Mouse (Mus musculus): ENCODE measurements around the gene Spata1. TPM values are rescaled to one million over a fixed set of nuclear protein-coding genes. Genes with fewer than 3 reads are reported as not detected.
A peak's percentile ranks its signal among the peaks of the same experiment; 100 is the strongest.

The Spata1 gene
- polyA plus RNA-seq, 1 experiment from 2014 or later = 4.6 TPM

DNA sequence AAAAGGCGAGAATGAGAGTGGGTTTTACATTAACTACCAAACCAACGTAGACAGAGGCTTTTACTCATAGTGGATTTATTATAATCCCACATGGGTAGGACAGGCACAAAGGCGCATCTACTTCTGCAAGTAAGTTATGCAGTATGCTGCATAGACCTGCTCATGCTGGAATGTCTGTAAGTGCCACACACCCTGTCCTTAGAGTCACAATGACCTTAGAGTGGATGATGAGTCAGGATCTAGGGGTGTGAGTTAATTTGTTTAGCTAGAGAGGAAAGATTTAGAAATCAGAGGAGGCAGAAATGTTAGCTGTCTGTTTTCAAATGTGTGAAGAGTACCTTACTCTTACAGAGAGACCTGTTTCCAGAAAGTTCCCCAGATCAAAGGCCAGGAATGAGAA is 52.0 kb downstream of the Spata1 start:
- ATAC-seq (replicated peaks; ENCODE audit: low FRiP score) (no peak), DNase-seq (ENCODE audit: low spot score) (no peak)
- Histone ChIP-seq H3K27me3 (replicated peaks; ENCODE audit: control insufficient read depth, insufficient read depth, low read length) (no peaks in the 10 kb centered on the region), H3K36me3 (ENCODE audit: control insufficient read depth, insufficient read depth, low read length) (peaks cover 4% of the 10 kb centered on the region; the same call in 1 of the 2 replicates), H3K9me3 (ENCODE audit: control insufficient read depth, low read length) (no peaks in the 10 kb centered on the region), H3K9ac (ENCODE audit: low read depth, low read length) (no peak overlapping the region), H3K27ac (ENCODE audit: low read depth, low read length) (no peak overlapping the region), H3K4me1 (replicated peaks; ENCODE audit: control insufficient read depth, insufficient read depth, low read length) (peaks cover 4% of the 10 kb centered on the region), H3K4me2 (no peak overlapping the region), H3K4me3 (ENCODE audit: low read depth, low read length) (no peak overlapping the region)
- WGBS = 84% methylated on average over 3 of the region's 3 CpGs

DNA sequence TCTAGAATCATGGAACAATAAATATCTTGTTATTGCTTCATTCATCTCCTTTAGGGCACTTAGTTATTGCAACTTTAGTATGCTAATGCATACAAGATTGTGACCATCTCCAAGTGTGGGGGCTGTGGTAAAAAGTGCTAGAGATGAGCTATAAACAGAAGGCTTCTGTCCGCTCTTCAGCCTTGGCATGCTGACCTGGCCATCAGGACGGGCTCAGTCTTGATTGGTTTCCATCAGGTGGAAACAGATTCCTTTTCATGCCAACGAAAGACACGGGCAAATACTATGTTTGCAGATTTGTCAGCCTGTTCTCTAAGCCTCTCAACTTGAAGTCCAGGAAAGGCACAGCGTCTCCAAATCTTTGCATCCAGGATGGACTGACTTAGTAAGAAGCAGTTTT is 52.4 kb downstream of the Spata1 start:
- Histone ChIP-seq H3K9me3 (ENCODE audit: control insufficient read depth, low read length) (no peaks in the 10 kb centered on the region), H3K9ac (ENCODE audit: low read depth, low read length) (no peak overlapping the region), H3K27me3 (replicated peaks; ENCODE audit: control insufficient read depth, insufficient read depth, low read length) (no peaks in the 10 kb centered on the region), H3K4me3 (ENCODE audit: low read depth, low read length) (no peak overlapping the region), H3K27ac (ENCODE audit: low read depth, low read length) (no peak overlapping the region), H3K4me2 (no peak overlapping the region), H3K36me3 (ENCODE audit: control insufficient read depth, insufficient read depth, low read length) (peaks cover 8% of the 10 kb centered on the region), H3K4me1 (replicated peaks; ENCODE audit: control insufficient read depth, insufficient read depth, low read length) (peaks cover 4% of the 10 kb centered on the region)
- DNase-seq (ENCODE audit: low spot score) (no peak), ATAC-seq (replicated peaks; ENCODE audit: low FRiP score) (no peak)
- 94% methylated on average over 5 of the region's 5 CpGs for WGBS

- Histone ChIP-seq H3K36me3 (ENCODE audit: control insufficient read depth, insufficient read depth, low read length) (peaks cover 12% of the 10 kb centered on the region), H3K9me3 (ENCODE audit: control insufficient read depth, low read length) (no peaks in the 10 kb centered on the region), H3K27me3 (replicated peaks; ENCODE audit: control insufficient read depth, insufficient read depth, low read length) (no peaks in the 10 kb centered on the region), H3K4me3 (ENCODE audit: low read depth, low read length) (no peak overlapping the region), H3K27ac (ENCODE audit: low read depth, low read length) (no peak overlapping the region), H3K4me2 (no peak overlapping the region), H3K9ac (ENCODE audit: low read depth, low read length) (no peak overlapping the region), H3K4me1 (replicated peaks; ENCODE audit: control insufficient read depth, insufficient read depth, low read length) (peaks cover 1% of the 10 kb centered on the region; the same call in 1 of the 2 replicates)
- WGBS = 82% methylated on average over 7 of the region's 7 CpGs
- ATAC-seq (replicated peaks; ENCODE audit: low FRiP score) = no peak
- DNase-seq (ENCODE audit: low spot score) = no peak
Observed at GRCm38 (mm10) chr3:146444880-146445279, 54.7 kb downstream of the Spata1 start.

DNA sequence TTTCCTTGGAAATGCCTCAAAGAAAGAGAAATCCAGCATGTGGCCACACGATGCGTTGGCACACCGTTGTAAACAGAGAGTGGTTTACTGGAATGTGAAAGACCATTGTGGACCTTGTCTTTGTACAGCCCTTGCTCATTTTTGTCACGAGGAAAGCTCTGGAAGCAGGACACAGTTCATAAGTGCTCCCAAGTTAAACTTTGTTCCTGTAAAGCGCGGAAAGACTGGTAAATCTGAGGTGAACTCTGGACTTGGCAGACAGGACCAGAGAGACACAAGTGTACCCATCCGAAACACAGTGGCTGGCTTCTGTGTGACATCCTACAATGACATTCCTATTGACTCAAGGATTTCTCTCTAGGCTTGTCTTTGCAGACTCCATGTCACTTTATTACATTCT is 56.2 kb downstream of the Spata1 start:
- Histone ChIP-seq H3K4me3 (ENCODE audit: low read depth, low read length) (no peak overlapping the region), H3K4me2 (no peak overlapping the region), H3K9ac (ENCODE audit: low read depth, low read length) (no peak overlapping the region), H3K27ac (ENCODE audit: low read depth, low read length) (no peak overlapping the region), H3K27me3 (replicated peaks; ENCODE audit: control insufficient read depth, insufficient read depth, low read length) (no peaks in the 10 kb centered on the region), H3K9me3 (ENCODE audit: control insufficient read depth, low read length) (no peaks in the 10 kb centered on the region), H3K4me1 (replicated peaks; ENCODE audit: control insufficient read depth, insufficient read depth, low read length) (no peaks in the 10 kb centered on the region), H3K36me3 (ENCODE audit: control insufficient read depth, insufficient read depth, low read length) (peaks cover 17% of the 10 kb centered on the region)
- 86% methylated on average over 7 of the region's 7 CpGs for WGBS
- DNase-seq (ENCODE audit: low spot score) (no peak), ATAC-seq (replicated peaks; ENCODE audit: low FRiP score) (no peak)

GRCm38 (mm10) chr3:146442936-146443335 is 56.6 kb downstream of the Spata1 start:
- no peak overlapping the region for H3K4me2 ChIP-seq
- H3K4me3 ChIP-seq (ENCODE audit: low read depth, low read length) = no peak overlapping the region
- peaks cover 21% of the 10 kb centered on the region for H3K36me3 ChIP-seq (ENCODE audit: control insufficient read depth, insufficient read depth, low read length)
- WGBS = 91% methylated on average over 8 of the region's 8 CpGs
- no peak overlapping the region for H3K9ac ChIP-seq (ENCODE audit: low read depth, low read length)
- ATAC-seq (replicated peaks; ENCODE audit: low FRiP score) (no peak), DNase-seq (ENCODE audit: low spot score) (no peak)
- no peaks in the 10 kb centered on the region for H3K4me1 ChIP-seq (replicated peaks; ENCODE audit: control insufficient read depth, insufficient read depth, low read length)
- no peaks in the 10 kb centered on the region for H3K27me3 ChIP-seq (replicated peaks; ENCODE audit: control insufficient read depth, insufficient read depth, low read length)
- no peaks in the 10 kb centered on the region for H3K9me3 ChIP-seq (ENCODE audit: control insufficient read depth, low read length)
- H3K27ac ChIP-seq (ENCODE audit: low read depth, low read length) = no peak overlapping the region

GRCm38 (mm10) chr3:146442484-146442883 is 57.1 kb downstream of the Spata1 start:
- H3K4me2 ChIP-seq = no peak overlapping the region
- no peak overlapping the region for H3K4me3 ChIP-seq (ENCODE audit: low read depth, low read length)
- H3K27me3 ChIP-seq (replicated peaks; ENCODE audit: control insufficient read depth, insufficient read depth, low read length) = no peaks in the 10 kb centered on the region
- peaks cover 23% of the 10 kb centered on the region for H3K36me3 ChIP-seq (ENCODE audit: control insufficient read depth, insufficient read depth, low read length)
- no peaks in the 10 kb centered on the region for H3K4me1 ChIP-seq (replicated peaks; ENCODE audit: control insufficient read depth, insufficient read depth, low read length)
- no peak for DNase-seq (ENCODE audit: low spot score)
- no peak overlapping the region for H3K9ac ChIP-seq (ENCODE audit: low read depth, low read length)
- no peak for ATAC-seq (replicated peaks; ENCODE audit: low FRiP score)
- 89% methylated on average over 7 of the region's 7 CpGs for WGBS
- H3K9me3 ChIP-seq (ENCODE audit: control insufficient read depth, low read length) = no peaks in the 10 kb centered on the region
- H3K27ac ChIP-seq (ENCODE audit: low read depth, low read length) = no peak overlapping the region

GRCm38 (mm10) chr3:146440422-146440821 is 59.1 kb downstream of the Spata1 start:
- Histone ChIP-seq H3K36me3 (ENCODE audit: control insufficient read depth, insufficient read depth, low read length) (peaks cover 28% of the 10 kb centered on the region), H3K9me3 (ENCODE audit: control insufficient read depth, low read length) (no peaks in the 10 kb centered on the region), H3K4me3 (ENCODE audit: low read depth, low read length) (no peak overlapping the region), H3K27me3 (replicated peaks; ENCODE audit: control insufficient read depth, insufficient read depth, low read length) (no peaks in the 10 kb centered on the region), H3K4me1 (replicated peaks; ENCODE audit: control insufficient read depth, insufficient read depth, low read length) (no peaks in the 10 kb centered on the region), H3K27ac (ENCODE audit: low read depth, low read length) (no peak overlapping the region), H3K4me2 (no peak overlapping the region), H3K9ac (ENCODE audit: low read depth, low read length) (no peak overlapping the region)
- 94% methylated on average over 7 of the region's 7 CpGs for WGBS
- ATAC-seq (replicated peaks; ENCODE audit: low FRiP score) = no peak
- peak; percentile 26 for DNase-seq (ENCODE audit: low spot score)

- H3K9ac ChIP-seq (ENCODE audit: low read depth, low read length) = no peak overlapping the region
- no peaks in the 10 kb centered on the region for H3K9me3 ChIP-seq (ENCODE audit: control insufficient read depth, low read length)
- peak; percentile 3 for DNase-seq (ENCODE audit: low spot score)
- no peak for ATAC-seq (replicated peaks; ENCODE audit: low FRiP score)
- WGBS = 94% methylated on average over 12 of the region's 12 CpGs
- no peak overlapping the region for H3K4me3 ChIP-seq (ENCODE audit: low read depth, low read length)
- no peaks in the 10 kb centered on the region for H3K27me3 ChIP-seq (replicated peaks; ENCODE audit: control insufficient read depth, insufficient read depth, low read length)
- H3K27ac ChIP-seq (ENCODE audit: low read depth, low read length) = no peak overlapping the region
- H3K36me3 ChIP-seq (ENCODE audit: control insufficient read depth, insufficient read depth, low read length) = peaks cover 28% of the 10 kb centered on the region
- no peaks in the 10 kb centered on the region for H3K4me1 ChIP-seq (replicated peaks; ENCODE audit: control insufficient read depth, insufficient read depth, low read length)
- H3K4me2 ChIP-seq = no peak overlapping the region
Observed at GRCm38 (mm10) chr3:146440011-146440410, 59.5 kb downstream of the Spata1 start.

DNA sequence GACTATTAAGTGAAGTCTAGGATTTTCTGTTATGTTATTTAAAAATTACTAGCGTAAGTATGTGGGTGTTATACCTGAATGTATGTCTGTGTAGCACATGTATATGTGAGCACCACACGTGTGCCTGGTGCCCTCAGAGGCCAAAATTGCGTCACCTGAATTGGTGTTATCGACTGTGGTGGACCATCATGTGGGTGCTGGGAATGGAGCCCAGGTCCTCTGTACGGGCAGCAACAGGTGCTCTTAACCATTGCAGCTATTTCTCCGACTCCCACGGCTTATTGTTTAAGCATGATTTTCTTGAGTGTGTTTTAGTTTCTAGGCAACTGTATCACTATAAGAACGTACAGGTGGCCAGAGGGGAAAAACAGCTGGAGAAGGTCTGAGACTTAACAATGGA is 63.4 kb downstream of the Spata1 start:
- H3K9ac ChIP-seq (ENCODE audit: low read depth, low read length) = no peak overlapping the region

More for the DNA sequence above, 63.4 kb downstream of the Spata1 start:
- ATAC-seq (replicated peaks; ENCODE audit: low FRiP score) = no peak
- Histone ChIP-seq H3K36me3 (ENCODE audit: control insufficient read depth, insufficient read depth, low read length) (peaks cover 40% of the 10 kb centered on the region), H3K4me1 (replicated peaks; ENCODE audit: control insufficient read depth, insufficient read depth, low read length) (no peaks in the 10 kb centered on the region), H3K4me2 (no peak overlapping the region), H3K9me3 (ENCODE audit: control insufficient read depth, low read length) (no peaks in the 10 kb centered on the region), H3K27ac (ENCODE audit: low read depth, low read length) (no peak overlapping the region), H3K27me3 (replicated peaks; ENCODE audit: control insufficient read depth, insufficient read depth, low read length) (no peaks in the 10 kb centered on the region), H3K4me3 (ENCODE audit: low read depth, low read length) (no peak overlapping the region)
- 92% methylated on average over 8 of the region's 8 CpGs for WGBS
- DNase-seq (ENCODE audit: low spot score) = peak; percentile 11
